Mouse (Mus musculus) ES-E14 (cell line): Measurements from ENCODE around the gene Tmem72.

Source experiments
- CHD2 ChIP-seq: IDR thresholded peaks from 2 replicates; pipeline ENCODE4 v1.6.1; 2014; ENCODE audit warnings: mild to moderate bottlenecking, low read depth, low read length, inconsistent platforms
- MAFK ChIP-seq: IDR thresholded peaks from 2 replicates; pipeline ENCODE4 v1.6.1; 2014; ENCODE audit warnings: mild to moderate bottlenecking, low read depth, low read length, inconsistent platforms; ENCODE audit not compliant: insufficient read depth
- ZC3H11A ChIP-seq: IDR thresholded peaks from 2 replicates; pipeline ENCODE4 v1.6.1; 2012; ENCODE audit warnings: low read depth, mild to moderate bottlenecking, inconsistent platforms, low read length, borderline replicate concordance

DNA sequence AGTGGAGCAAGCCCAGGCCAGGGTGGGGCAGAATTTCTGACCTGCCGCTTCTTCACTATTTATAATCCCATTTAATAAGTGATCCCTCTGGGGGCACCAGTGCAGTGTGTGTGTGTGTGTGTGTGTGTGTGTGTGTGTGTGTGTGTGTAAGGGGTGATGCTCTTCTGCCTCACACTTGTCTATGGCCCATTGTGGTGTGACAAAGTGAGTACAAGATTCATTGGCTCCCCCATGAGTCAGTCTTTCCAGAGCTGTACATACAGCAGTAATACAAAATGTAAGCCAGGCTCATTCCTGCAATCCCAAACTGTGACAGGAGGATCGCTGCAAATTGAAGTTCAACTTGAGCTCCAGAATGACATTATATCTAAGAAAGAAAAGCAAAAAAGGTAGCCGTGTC lies 51.9 kb downstream of the Tmem72 start:
- no peak for TF ChIP-seq CHD2
- no peak for TF ChIP-seq ZC3H11A
- TF ChIP-seq MAFK = no peak
